Mouse (Mus musculus) E14TG2a.4 (cell line): ENCODE data around the gene C4b.
"Not testable (repeated sequence)": the region's sequence is repeated elsewhere in the genome, so short reads cannot be mapped to it uniquely, and the experiment has no call there.

ENCODE experiments used
- H3K27me3 ChIP-seq: 2 replicates; pipeline ENCODE4 v1.6.1; 2014; ENCODE audit warnings: low read length, control low read depth; ENCODE audit not compliant: insufficient read depth
- H3K36me3 ChIP-seq: 2 replicates; pipeline ENCODE4 v1.6.1; 2014; ENCODE audit warnings: low read length, control low read depth; ENCODE audit not compliant: insufficient read depth
- H3K4me1 ChIP-seq: replicated peaks from 2 replicates; pipeline ENCODE4 v1.6.1; 2014; ENCODE audit warnings: low read depth, low read length, control low read depth
- H3K4me3 ChIP-seq: replicated peaks from 2 replicates; pipeline ENCODE4 v1.5.1; 2014; ENCODE audit warnings: mild to moderate bottlenecking, low read length
- H3K9me3 ChIP-seq: 2 replicates; pipeline ENCODE4 v1.6.1; 2014; ENCODE audit warnings: low read length, control low read depth
- CTCF ChIP-seq: conservative IDR thresholded peaks from 2 replicates; pipeline ENCODE4 v1.5.1; 2014; ENCODE audit warnings: low read length
- NANOG ChIP-seq: IDR thresholded peaks from 2 replicates; pipeline ENCODE4 v1.6.1; 2014; ENCODE audit warnings: borderline replicate concordance, low read length, mixed read lengths
- POU5F1 ChIP-seq: IDR thresholded peaks from 2 replicates; pipeline ENCODE4 v1.6.1; 2014; ENCODE audit warnings: low read length, borderline replicate concordance

Gene C4b

DNA sequence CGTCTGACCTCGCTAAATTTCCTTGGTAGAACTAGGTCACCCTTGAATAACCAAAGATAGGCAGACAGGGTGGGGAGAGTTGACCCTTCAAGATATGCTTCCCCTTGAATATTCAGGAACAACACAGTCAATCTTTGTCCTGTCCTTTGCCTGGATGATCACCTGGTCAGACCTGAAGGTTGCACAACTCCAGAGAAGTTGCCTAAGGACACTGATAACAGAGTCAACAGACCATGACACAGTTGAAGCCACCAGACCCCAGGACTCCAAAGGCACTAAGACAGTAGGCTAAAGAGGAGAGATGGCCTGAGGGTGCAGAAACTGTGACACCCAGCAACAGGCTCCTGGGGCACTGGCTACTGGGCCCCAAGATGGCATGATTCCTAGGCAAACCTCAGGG is 15.8 kb downstream of the C4b start:
- H3K4me3 ChIP-seq, result no peak overlapping the region
- peaks cover 3% of the 10 kb centered on the region for H3K9me3 ChIP-seq
- TF ChIP-seq CTCF (no peak), NANOG (no peak), POU5F1 (no peak)
- no peaks in the 10 kb centered on the region for H3K4me1 ChIP-seq
- no peaks in the 10 kb centered on the region for H3K36me3 ChIP-seq
- H3K27me3 ChIP-seq, result peaks cover 8% of the 10 kb centered on the region

DNA sequence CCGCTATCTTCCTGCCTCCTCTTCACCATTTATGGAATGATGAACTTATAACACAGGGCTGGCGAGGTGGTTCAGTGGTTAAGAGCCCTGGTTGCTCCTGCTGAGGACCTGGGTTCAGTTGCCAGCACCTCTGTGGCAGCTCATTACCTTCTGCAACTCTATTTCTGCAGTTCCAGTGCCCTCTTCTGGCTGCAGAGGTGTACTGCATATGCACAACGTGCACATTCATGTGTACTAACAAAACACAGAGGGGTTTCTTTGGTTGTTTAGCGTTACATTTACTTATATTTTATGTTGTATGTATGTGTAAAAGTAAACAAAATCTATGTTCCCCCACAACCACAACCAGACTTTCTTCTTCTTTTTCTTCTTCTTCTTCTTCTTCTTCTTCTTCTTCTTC is 20.6 kb downstream of the C4b start:
- TF ChIP-seq CTCF, result peak; percentile 63
- no peak for TF ChIP-seq POU5F1
- TF ChIP-seq NANOG, result no peak
- no peaks in the 10 kb centered on the region for H3K36me3 ChIP-seq
- H3K4me1 ChIP-seq, result 0 out of 2 replicates have a peak, but pooled peaks cover 2% of the 10 kb centered on the region
- peaks cover 7% of the 10 kb centered on the region for H3K9me3 ChIP-seq
- H3K4me3 ChIP-seq, result no peak overlapping the region
- peaks cover 26% of the 10 kb centered on the region for H3K27me3 ChIP-seq

DNA sequence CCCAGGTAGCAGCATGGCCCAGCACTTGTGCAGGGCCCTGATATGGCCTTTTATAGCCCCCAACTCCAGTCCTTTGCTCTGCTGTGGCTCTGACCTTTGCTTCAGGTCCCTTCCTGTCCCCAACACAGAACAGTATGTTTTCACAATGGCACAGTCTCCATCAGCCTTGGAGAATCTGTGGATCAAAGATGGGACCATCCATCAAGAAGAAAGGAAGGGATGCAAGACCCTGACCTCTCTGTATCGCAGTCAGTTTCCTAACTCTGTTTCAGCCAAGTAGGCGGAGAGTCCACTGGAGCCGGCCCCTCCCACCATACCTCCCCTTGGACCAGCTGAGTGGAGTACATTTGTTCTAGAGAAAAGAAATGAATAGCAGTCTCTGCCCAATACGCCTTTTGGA is 21.4 kb downstream of the C4b start:
- not testable (repeated sequence) for H3K4me3 ChIP-seq, H3K36me3 ChIP-seq, H3K4me1 ChIP-seq, H3K9me3 ChIP-seq
- H3K27me3 ChIP-seq, result peaks cover 33% of the 10 kb centered on the region

DNA sequence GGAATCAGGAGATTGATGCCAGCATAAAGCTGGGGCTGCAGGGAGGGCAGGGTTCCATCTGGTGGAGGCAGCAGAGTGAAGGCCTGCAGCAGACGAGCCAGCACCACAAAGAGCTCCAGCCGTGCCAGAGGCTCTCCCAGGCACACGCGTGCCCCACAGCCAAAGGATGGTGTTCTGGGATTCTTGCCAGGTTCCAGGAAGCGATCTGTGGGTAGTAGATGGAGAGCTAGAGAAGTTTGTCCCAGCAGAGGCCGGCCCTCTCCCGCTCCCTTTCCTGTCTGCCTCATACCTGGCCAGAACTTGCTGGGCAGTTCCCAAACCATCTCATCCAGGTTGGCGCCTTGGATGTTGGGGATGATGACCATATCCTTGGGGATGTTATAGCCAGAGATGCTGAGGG is 23.8 kb downstream of the C4b start:
- Histone ChIP-seq H3K4me1 (peaks cover 15% of the 10 kb centered on the region; the same call in 1 of the 2 replicates), H3K27me3 (peaks cover 50% of the 10 kb centered on the region)
- not testable (repeated sequence) for H3K36me3 ChIP-seq, H3K4me3 ChIP-seq, H3K9me3 ChIP-seq

DNA sequence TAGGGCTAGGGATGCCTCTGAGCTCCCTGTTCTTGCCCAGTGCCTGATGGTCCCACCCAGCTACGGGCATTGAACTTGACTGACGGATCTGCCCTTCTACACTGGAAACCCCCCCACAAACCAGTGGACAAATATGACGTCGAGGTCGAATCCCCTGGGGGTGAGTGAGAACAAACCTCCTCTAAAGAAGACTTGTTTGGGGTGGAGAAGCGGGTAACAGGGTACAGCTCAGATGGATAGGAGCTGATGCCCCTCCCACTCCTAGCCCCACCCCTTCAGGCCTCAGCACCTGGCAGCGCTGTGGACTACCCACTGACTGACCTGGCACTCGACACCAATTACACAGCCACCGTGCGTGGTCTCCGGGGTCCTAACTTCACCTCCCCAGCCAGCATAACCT is 26.3 kb downstream of the C4b start:
- H3K27me3 ChIP-seq, result peaks cover 51% of the 10 kb centered on the region
- H3K9me3 ChIP-seq, result no peaks in the 10 kb centered on the region
- no peaks in the 10 kb centered on the region for H3K36me3 ChIP-seq
- TF ChIP-seq POU5F1, result no peak
- no peak for TF ChIP-seq NANOG
- TF ChIP-seq CTCF, result no peak
- H3K4me3 ChIP-seq, result no peak overlapping the region
- H3K4me1 ChIP-seq, result peaks cover 18% of the 10 kb centered on the region; the same call in 1 of the 2 replicates

DNA sequence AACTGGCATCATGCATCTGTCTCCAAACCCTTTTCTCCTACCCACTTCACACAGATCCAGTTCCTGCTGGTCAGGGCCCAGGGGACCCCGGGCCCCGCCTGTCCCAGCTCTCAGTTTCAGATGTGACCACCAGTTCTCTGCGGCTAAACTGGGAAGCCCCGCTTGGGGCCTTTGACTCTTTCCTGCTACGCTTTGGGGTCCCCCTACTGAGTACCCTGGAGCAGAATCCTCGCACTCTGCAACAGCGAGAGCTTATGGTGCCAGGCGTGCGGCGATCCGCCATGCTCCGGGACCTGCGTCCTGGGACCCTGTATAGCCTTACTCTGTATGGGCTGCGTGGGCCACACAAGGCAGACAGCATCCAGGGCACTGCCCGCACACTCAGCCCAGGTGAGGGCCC is 27.4 kb downstream of the C4b start:
- Histone ChIP-seq H3K4me3 (peak overlapping the region; percentile 71), H3K36me3 (no peaks in the 10 kb centered on the region), H3K4me1 (peaks cover 18% of the 10 kb centered on the region; the same call in 1 of the 2 replicates), H3K9me3 (no peaks in the 10 kb centered on the region), H3K27me3 (peaks cover 56% of the 10 kb centered on the region)
- no peak for TF ChIP-seq POU5F1
- TF ChIP-seq CTCF, result no peak
- TF ChIP-seq NANOG, result no peak

DNA sequence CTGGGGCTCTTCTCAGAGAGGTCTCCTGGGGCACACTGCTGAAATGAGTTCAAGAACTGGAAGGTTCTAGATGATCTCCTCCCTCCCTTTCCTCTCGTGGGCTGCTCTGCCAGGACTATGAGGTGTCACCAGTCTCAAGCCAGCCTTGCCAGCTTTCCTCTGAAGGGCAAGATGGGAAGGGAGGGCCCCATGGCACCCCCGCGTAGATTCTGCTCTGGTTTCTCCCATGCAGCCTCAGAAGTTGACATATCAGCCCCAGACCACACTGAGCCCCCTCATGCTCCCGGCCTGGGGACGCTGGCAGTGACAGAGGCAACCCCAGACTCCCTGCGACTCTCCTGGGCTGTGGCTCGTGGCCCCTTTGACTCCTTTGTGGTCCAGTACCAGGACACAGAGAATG is 28.2 kb downstream of the C4b start:
- Histone ChIP-seq H3K27me3 (peaks cover 58% of the 10 kb centered on the region), H3K4me1 (peaks cover 18% of the 10 kb centered on the region; the same call in 1 of the 2 replicates)
- not testable (repeated sequence) for H3K4me3 ChIP-seq, H3K9me3 ChIP-seq, H3K36me3 ChIP-seq

DNA sequence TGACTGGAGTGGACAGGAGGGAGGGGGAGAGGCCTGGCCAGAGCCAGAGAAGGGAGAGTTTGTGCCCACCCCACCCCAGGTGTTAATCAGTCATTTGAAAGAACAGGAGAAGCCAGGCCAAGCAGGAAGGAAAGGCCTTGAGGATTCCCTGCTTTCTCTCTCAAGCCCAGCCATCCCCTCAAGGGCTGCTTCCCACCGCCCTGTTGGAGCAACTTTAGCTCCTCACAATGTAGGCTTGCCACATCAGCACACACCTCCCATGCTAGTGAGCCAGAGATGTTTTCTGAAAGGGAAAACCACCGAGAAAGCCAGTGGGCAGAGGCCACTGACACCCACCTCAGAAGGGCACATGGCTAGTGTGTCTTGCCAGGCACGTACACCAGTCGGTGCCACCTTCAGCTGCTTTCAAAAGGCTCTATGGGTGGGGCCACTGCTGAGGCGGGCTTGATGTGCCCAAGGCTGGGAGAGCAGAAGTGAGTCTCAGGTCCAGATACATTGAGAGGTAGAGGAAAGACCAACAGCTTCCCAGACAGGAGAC is 28.7 kb downstream of the C4b start:
- not testable (repeated sequence) for H3K36me3 ChIP-seq, H3K9me3 ChIP-seq, H3K4me3 ChIP-seq
- H3K4me1 ChIP-seq, result peaks cover 18% of the 10 kb centered on the region; the same call in 1 of the 2 replicates
- peaks cover 54% of the 10 kb centered on the region for H3K27me3 ChIP-seq

DNA sequence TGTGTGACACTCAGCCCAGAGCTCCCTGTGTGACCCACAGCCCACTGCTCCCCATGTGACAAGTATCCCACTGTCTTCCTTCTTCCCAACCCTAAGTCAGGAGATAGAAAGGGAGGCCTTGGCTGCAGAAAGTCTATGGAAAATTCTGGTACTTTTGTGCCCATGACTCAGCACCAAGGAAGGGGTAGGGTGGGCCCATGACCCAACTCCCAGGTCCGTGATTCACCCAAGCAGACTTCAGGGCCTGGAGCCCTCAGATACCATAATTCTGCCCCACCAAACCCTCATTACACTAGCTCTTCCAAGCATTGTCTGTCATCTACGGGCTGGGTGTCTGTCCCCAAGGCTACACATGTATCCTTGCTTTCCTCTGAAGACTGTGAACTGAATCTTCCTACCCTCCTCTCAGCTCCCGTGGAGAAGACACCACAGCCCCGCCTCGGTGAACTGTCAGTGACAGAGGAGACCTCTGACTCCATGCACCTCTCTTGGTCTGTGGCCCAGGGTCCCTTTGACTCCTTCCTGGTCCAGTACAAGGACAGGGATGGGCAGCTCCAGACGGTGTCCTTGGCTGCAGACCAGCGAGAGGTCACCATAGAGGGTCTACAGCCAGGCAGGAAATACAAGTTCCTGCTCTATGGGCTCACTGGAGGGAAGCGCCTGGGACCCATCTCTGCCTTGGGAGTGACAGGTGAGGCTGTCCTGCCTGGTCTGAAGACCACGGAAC is 29.3 kb downstream of the C4b start:
- Histone ChIP-seq H3K4me1 (peaks cover 18% of the 10 kb centered on the region; the same call in 1 of the 2 replicates), H3K27me3 (peaks cover 48% of the 10 kb centered on the region)
- H3K9me3 ChIP-seq, H3K36me3 ChIP-seq, H3K4me3 ChIP-seq: not testable (repeated sequence)
